Mouse (Mus musculus) forebrain, postnatal 0 days (tissue): ENCODE measurements around the gene Cyb5r4. TPM values are rescaled to one million over a fixed set of nuclear protein-coding genes. Genes with fewer than 3 reads are reported as not detected.
A peak's percentile ranks its signal among the peaks of the same experiment; 100 is the strongest.
"Not testable (repeated sequence)": the region's sequence is repeated elsewhere in the genome, so short reads cannot be mapped to it uniquely, and the experiment has no call there.

Experiments used
- ATAC-seq: fragments of 200-750 bp; cut with Nextera tagmentation; 2 replicates; pipeline ENCODE4 v1.8.0; 2017; ENCODE audit warnings: mild to moderate bottlenecking, moderate library complexity
- DNase-seq: peaks from one replicate; pipeline ENCODE4 v3.0.0-alpha.2; 2015
- H3K27ac ChIP-seq: fragments of 300-500 bp; sonication (generic); 2 replicates; pipeline ENCODE4 v1.5.1; 2014; ENCODE audit warnings: low read depth, mild to moderate bottlenecking, antibody characterized with exemption, low read length, moderate library complexity, mixed read lengths
- H3K27me3 ChIP-seq: fragments of 300-500 bp; sonication (generic); 2 replicates; pipeline ENCODE4 v1.6.1; 2014; ENCODE audit warnings: mild to moderate bottlenecking, low read length, mixed read lengths; ENCODE audit not compliant: insufficient read depth
- H3K36me3 ChIP-seq: fragments of 300-500 bp; sonication (generic); 2 replicates; pipeline ENCODE4 v1.6.1; 2014; ENCODE audit warnings: mild to moderate bottlenecking, moderate library complexity; ENCODE audit not compliant: insufficient read depth
- H3K4me1 ChIP-seq: fragments of 300-500 bp; sonication (generic); 2 replicates; pipeline ENCODE4 v1.6.1; 2014; ENCODE audit warnings: antibody characterized with exemption; ENCODE audit not compliant: insufficient read depth
- H3K4me2 ChIP-seq: fragments of 300-500 bp; sonication (generic); 2 replicates; pipeline ENCODE4 v1.6.1; 2014; ENCODE audit warnings: low read depth, mild to moderate bottlenecking, moderate library complexity
- H3K4me3 ChIP-seq: fragments of 300-500 bp; sonication (generic); 2 replicates; pipeline ENCODE4 v1.5.1; 2014; ENCODE audit warnings: low read depth, low read length, mixed read lengths
- H3K9ac ChIP-seq: fragments of 300-500 bp; sonication (generic); 2 replicates; pipeline ENCODE4 v1.6.1; 2014; ENCODE audit warnings: mild to moderate bottlenecking
- H3K9me3 ChIP-seq: fragments of 300-500 bp; sonication (generic); 2 replicates; pipeline ENCODE4 v1.6.1; 2016; ENCODE audit warnings: low read length
- CTCF ChIP-seq: sonication (generic); IDR thresholded peaks from 2 replicates; pipeline ENCODE4 v1.5.1; 2016; ENCODE audit warnings: antibody characterized with exemption, control low read depth, low read depth
- WGBS: fragments of 180-500 bp; shearing (Covaris S2); extraction: QIAGEN DNeasy Blood & Tissue Kit; methylation state at CpG from one replicate; pipeline ENCODE4 v1.1.7; 2014; 5-methylcytosine and 5-hydroxymethylcytosine counted together
- polyA plus RNA-seq: library from polyadenylated mRNA; unstranded; fragments of >200 nt; fragmentation: Nextera tagmentation; extraction: Ambion mirVana; gene quantifications from 2 replicates; pipeline ENCODE4 v1.2.1, GENCODE M21; 2015
- total RNA-seq: library from RNA; depleted of rRNA; stranded (reverse); fragments of >200 nt; gene quantifications from 2 replicates; pipeline ENCODE4 v1.2.3, GENCODE M21; 2014; rRNA removed

The Cyb5r4 gene
- total RNA-seq: 37.5 and 40.2 TPM in 2 replicates
- 37.6 and 40.3 TPM in 2 replicates for polyA plus RNA-seq

DNA sequence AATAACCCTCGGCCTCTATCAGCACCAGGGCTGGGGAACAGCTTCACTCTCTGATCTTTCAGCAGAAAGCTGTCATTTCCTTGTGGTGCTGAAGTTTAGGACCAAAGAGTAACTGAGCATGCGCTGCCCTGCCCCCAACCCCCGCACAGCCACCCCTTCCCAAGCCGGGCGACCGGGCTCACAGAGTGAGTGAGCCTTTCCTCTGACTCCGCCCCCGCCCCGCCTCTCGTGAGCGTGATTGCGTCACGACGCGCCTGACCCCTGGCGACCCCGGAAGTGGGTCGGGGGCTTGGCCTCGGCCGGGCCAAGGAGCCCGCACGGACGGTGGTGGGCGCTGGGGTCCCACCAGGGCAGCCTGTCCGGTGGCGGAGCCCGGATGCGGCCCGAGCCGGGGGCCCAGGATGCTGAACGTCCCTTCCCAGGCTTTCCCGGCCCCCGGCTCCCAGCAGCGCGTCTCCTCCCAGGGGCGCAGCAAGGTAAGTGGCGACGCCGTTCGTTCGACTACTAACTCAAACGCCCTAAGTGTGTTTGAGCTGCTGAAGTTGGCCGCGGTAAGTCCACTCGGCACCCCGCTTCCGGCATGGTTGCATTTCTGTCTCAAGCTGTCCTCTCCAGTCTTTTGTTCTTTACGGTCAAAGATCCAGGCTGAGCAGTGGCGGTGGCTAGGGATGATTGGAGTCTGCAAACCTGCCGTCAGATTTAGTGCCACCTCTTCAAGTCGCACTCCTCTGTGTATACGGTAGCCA lies at the start of gene Cyb5r4:
Gene Cyb5r4, plus strand, starts transcription at position 237 of the 746 bp plus-strand sequence.
- H3K4me1 ChIP-seq: peaks cover 14% of the 10 kb centered on the region; the same call in 1 of the 2 replicates
- no peaks in the 10 kb centered on the region for H3K9me3 ChIP-seq
- peak; percentile 100 for ATAC-seq
- peak within 1 kb of the TSS; percentile 69 for H3K9ac ChIP-seq
- H3K4me3 ChIP-seq: peak within 1 kb of the TSS; percentile 86
- H3K36me3 ChIP-seq: no peaks in the 10 kb centered on the region
- DNase-seq: peak; percentile 97
- H3K27ac ChIP-seq: peak within 1 kb of the TSS; percentile 78
- no peaks in the 10 kb centered on the region for H3K27me3 ChIP-seq
- TF ChIP-seq CTCF: no peak; the same call in 1 of the 2 replicates
- 2% methylated on average over 52 of the region's 52 CpGs for WGBS
- peak within 1 kb of the TSS; percentile 66 for H3K4me2 ChIP-seq

DNA sequence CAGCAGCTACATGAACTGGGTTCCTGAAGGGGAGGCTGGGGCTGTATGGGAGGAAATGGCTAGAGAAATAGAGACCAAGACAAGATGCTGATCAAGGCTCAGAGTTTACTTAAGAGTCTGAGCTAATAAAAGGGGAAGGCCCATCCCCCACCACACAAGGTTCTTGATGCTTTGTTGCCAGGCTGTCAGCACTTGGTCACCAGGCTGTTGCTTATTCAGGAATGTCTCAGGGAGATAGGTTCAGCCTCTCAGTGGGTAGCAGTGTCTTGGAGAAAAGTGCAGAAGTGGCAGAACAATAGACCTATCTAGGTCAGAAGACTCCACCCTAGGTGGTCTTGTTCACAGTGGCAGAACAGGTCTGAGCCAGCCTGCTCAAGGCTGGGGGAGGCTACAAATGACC lies 49.3 kb upstream of the Cyb5r4 start:
- H3K4me3 ChIP-seq, ATAC-seq, H3K27me3 ChIP-seq: not testable (repeated sequence)

DNA sequence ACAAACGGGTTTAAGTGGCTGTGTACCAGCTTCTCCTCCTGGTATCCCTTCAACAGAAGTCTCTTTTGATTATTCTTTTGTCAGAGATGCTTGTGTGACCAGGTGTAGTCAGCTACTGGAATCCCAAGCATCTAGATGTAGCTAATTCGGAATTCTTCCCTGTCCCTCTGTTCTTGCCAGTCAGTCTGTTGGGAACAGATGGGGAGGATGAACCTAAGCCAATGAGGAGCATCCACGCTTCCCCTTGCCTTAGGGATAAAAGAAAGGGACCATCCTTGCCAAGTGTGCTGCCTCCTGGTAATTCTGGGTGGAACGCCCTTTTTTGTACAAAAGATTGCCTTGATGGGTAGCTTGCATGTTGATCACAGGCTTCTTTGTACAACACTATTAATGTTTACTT lies 48.3 kb upstream of the Cyb5r4 start:
- H3K4me1 ChIP-seq: no peaks in the 10 kb centered on the region
- 48% methylated on average over 4 of the region's 4 CpGs for WGBS
- H3K9me3 ChIP-seq: no peaks in the 10 kb centered on the region
- H3K4me2 ChIP-seq: no peak overlapping the region
- no peaks in the 10 kb centered on the region for H3K36me3 ChIP-seq
- H3K27ac ChIP-seq: no peak overlapping the region
- H3K9ac ChIP-seq: no peak overlapping the region
- DNase-seq (peak; percentile 59), ATAC-seq (peak; percentile 82)
- no peaks in the 10 kb centered on the region for H3K27me3 ChIP-seq
- no peak overlapping the region for H3K4me3 ChIP-seq
- TF ChIP-seq CTCF: no peak

More for the DNA sequence above, 49.3 kb upstream of the Cyb5r4 start:
- not testable (repeated sequence) for H3K4me2 ChIP-seq, H3K4me1 ChIP-seq, H3K27ac ChIP-seq, H3K9me3 ChIP-seq, H3K36me3 ChIP-seq, DNase-seq, H3K9ac ChIP-seq

DNA sequence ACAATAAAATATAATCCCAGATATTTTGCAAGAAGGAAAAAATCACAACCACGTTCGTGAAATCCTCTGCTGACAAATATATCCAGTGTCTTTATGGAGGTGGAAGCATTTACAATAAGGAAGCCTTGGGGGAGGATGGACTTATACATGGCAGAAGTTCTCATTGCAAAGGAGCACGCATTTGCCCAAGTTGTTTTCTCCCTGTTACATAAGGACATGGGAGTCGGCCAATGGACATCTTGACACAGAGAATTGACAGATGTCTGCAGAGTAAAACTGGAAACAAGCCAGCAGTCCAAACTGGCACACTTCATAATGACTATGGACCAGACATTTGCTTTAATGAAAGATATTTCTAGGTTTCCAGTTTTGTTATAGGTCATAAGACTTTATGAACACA lies 44.9 kb upstream of the Cyb5r4 start:
- WGBS: 64% methylated on average over 4 of the region's 4 CpGs
- no peak overlapping the region for H3K4me3 ChIP-seq
- H3K27me3 ChIP-seq: no peaks in the 10 kb centered on the region
- H3K27ac ChIP-seq: no peak overlapping the region
- ATAC-seq (peak; percentile 16; the same call in 1 of the 2 replicates), DNase-seq (peak; percentile 50)
- H3K36me3 ChIP-seq: no peaks in the 10 kb centered on the region
- no peaks in the 10 kb centered on the region for H3K9me3 ChIP-seq
- H3K4me1 ChIP-seq: no peaks in the 10 kb centered on the region
- H3K4me2 ChIP-seq: no peak overlapping the region
- no peak for TF ChIP-seq CTCF
- H3K9ac ChIP-seq: no peak overlapping the region

DNA sequence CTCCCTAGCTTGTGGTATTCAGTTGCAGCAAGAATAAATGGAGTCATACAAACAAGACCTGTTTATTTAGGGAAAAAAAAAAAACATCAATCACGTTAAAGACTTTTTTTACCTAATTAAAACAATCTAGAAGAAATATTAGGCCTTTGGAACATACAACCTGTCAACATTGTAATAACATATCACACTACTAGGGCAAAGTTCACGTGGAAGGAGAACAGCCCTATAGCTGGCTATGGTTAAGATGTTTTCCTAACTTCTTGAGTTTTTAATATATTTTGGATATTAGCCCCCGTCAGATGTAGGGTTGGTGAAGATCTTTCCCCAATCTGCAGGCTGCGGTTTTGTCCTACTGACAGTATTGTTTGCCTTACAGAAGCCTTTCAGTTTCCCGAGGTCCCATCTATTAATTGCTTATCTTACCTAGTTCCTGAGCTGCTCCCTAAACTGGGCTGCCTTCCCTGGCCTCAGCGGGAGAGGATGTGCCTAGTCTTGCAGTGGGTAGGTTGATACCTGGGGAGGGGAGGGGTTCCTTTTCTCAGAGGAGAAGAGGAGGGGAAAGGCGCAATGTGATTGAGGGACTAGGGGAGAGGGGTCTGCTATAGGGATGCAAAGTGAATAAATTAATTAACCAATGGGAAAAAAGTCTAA lies 43.4 kb upstream of the Cyb5r4 start:
- Histone ChIP-seq H3K27ac (no peak overlapping the region), H3K4me2 (no peak overlapping the region), H3K4me3 (no peak overlapping the region), H3K27me3 (no peaks in the 10 kb centered on the region), H3K9ac (no peak overlapping the region), H3K9me3 (no peaks in the 10 kb centered on the region), H3K36me3 (no peaks in the 10 kb centered on the region), H3K4me1 (no peaks in the 10 kb centered on the region)
- TF ChIP-seq CTCF: no peak
- 75% methylated on average over 7 of the region's 7 CpGs for WGBS
- no peak for ATAC-seq
- DNase-seq: no peak

DNA sequence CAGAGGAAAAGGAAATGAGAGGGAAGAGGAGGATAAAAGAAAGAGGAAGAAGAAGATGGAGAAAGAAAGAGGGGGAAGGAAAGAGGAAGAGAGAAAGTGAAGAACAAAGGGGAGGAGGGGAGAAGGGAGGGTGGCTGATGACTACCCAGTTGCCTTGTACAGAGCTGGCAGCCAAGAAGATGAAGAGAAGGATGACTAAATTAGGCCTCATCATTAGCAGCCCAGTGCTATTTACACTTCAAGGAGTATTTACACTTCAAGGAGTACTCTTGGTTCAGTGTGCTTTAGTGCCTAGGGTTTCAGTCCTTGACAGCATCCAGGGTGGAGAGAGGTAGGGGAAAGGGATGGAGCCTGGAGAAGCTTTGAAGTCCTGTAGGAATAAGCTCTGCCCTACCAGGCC lies 41.8 kb upstream of the Cyb5r4 start:
- Histone ChIP-seq H3K36me3 (no peaks in the 10 kb centered on the region), H3K9ac (no peak overlapping the region), H3K4me1 (no peaks in the 10 kb centered on the region), H3K4me2 (no peak overlapping the region), H3K4me3 (no peak overlapping the region), H3K27me3 (no peaks in the 10 kb centered on the region), H3K9me3 (no peaks in the 10 kb centered on the region), H3K27ac (no peak overlapping the region)
- no peak for TF ChIP-seq CTCF
- ATAC-seq: no peak
- no peak for DNase-seq

DNA sequence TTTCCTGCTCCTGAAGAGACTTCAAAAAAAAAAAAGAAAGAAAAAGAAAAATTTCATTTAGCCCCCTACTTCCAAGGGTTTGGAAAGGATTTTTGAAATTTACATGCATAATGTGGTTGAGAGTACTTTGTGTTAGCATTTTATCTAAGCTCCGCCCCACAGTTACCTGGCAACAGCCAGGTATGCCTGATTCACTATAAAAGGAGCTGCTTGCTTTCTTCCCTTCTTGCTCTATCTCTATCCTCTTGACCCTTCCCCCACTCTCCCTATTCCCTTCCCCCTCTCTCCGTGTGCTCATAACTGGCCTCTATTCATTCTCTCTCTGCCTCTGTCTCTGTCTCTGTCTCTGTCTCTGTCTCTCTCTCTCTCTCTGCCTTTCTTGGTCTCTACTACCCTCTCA lies 40.9 kb upstream of the Cyb5r4 start:
- 49% methylated on average over 2 of the region's 2 CpGs for WGBS
- H3K4me2 ChIP-seq: no peak overlapping the region
- ATAC-seq: peak; percentile 72; the same call in 1 of the 2 replicates
- H3K4me1 ChIP-seq: no peaks in the 10 kb centered on the region
- no peaks in the 10 kb centered on the region for H3K27me3 ChIP-seq
- H3K4me3 ChIP-seq: no peak overlapping the region
- DNase-seq: no peak
- H3K27ac ChIP-seq: no peak overlapping the region
- no peaks in the 10 kb centered on the region for H3K36me3 ChIP-seq
- no peaks in the 10 kb centered on the region for H3K9me3 ChIP-seq
- no peak for TF ChIP-seq CTCF
- H3K9ac ChIP-seq: no peak overlapping the region
